Mouse (Mus musculus): ENCODE data around the gene Mier3.

DNA sequence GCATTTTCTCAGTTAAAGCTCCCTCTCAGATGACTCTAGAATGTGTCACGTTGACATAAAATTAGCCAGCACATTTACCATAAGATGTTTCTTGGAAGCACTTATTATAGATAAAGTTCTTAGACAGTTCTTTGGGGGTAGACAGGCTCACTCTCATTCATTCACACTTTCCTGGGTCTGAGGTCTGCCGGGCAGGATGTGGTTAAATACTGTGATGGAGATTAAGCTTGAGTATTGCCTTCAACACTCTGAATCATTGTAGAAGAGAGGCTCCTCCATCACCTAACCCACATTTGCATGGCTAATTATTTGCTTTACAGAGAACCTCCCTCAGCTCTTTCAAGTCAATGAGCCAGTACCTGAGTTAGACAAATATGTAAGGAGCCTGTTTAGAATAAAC lies 24.9 kb upstream of the Mier3 start:
- TF ChIP-seq HCFC1 (IDR thresholded peaks at IDR 0.05; ENCODE audit: borderline replicate concordance, insufficient read depth, low read length) (no peak), ZNF384 (IDR thresholded peaks at IDR 0.05; ENCODE audit: low read depth, low read length) (no peak), MAFK (IDR thresholded peaks at IDR 0.05; ENCODE audit: insufficient read depth, low read depth, low read length) (no peak)

All from ES-E14 (cell line).